20 mouse cellular contexts compared by ENCODE assay signal in genomic region chr3:130573243-130573642, GRCm38 (mm10). TPM values are rescaled to one million over a fixed set of nuclear protein-coding genes. Genes with fewer than 3 reads are reported as not detected.
DNase-seq lines count a peak whose midpoint lies in the region; ATAC-seq and TF ChIP-seq lines count a peak whose summit lies in the region.
"Had no signal": no experiment of that assay in that cellular context is flagged by ENCODE, and none has a peak within 500 bp of the region (broad histone marks: within the 10 kb centered on the region; RNA-seq: fewer than 3 reads in every experiment).

No protein-coding gene starts in this region.

- no peak overlapping the region for H3K4me3 ChIP-seq in heart, postnatal 0 days (ENCODE audit: low read depth, low read length)
- H3K4me3 ChIP-seq in lung, embryonic 14.5 days (ENCODE audit: low read depth, low read length), result no peak overlapping the region
- no peak overlapping the region for H3K4me3 ChIP-seq in ES-Bruce4 (ENCODE audit: low read depth, low read length)
- no peak overlapping the region for H3K4me3 ChIP-seq in neural tube, embryonic 15.5 days (replicated peaks)
- H3K4me3 ChIP-seq: hindbrain, embryonic 10.5 days; intestine, embryonic 15.5 days; liver, embryonic 15.5 days; midbrain, embryonic 13.5 days had no signal

- H3K9ac ChIP-seq in heart, postnatal 0 days (replicated peaks; ENCODE audit: low read depth, low read length), result no peak overlapping the region
- H3K9ac ChIP-seq in lung, embryonic 14.5 days, result no peak overlapping the region
- H3K9ac ChIP-seq in ES-Bruce4 (ENCODE audit: low read depth, poor library complexity, severe bottlenecking), result no peak overlapping the region
- H3K9ac ChIP-seq in neural tube, embryonic 15.5 days (replicated peaks), result no peak overlapping the region
- H3K9ac ChIP-seq: intestine, embryonic 15.5 days; liver, embryonic 15.5 days; midbrain, embryonic 13.5 days had no signal

- ATAC-seq in heart, postnatal 0 days (ENCODE audit: insufficient read depth, low read depth), result no peak
- ATAC-seq in lung, embryonic 14.5 days (ENCODE audit: insufficient read depth), result no peak
- ATAC-seq in neural tube, embryonic 15.5 days (ENCODE audit: low FRiP score), result no peak
- no peak for ATAC-seq in erythroblast, adult 5-6 weeks (replicated peaks; ENCODE audit: low FRiP score, poor library complexity, severe bottlenecking)
- ATAC-seq: intestine, embryonic 15.5 days; midbrain, embryonic 13.5 days had no signal

- H3K4me2 ChIP-seq in heart, postnatal 0 days (ENCODE audit: low read depth, low read length), result no peak overlapping the region
- H3K4me2 ChIP-seq in lung, embryonic 14.5 days, result no peak overlapping the region
- H3K4me2 ChIP-seq in neural tube, embryonic 15.5 days, result no peak overlapping the region
- H3K4me2 ChIP-seq: intestine, embryonic 15.5 days; liver, embryonic 15.5 days; midbrain, embryonic 13.5 days had no signal

- 0 out of 2 replicates have a peak, but pooled peaks cover 3% of the 10 kb centered on the region for H3K9me3 ChIP-seq in heart, postnatal 0 days (replicated peaks; ENCODE audit: control insufficient read depth, low read length)
- H3K9me3 ChIP-seq in lung, embryonic 14.5 days (ENCODE audit: low read depth, low read length), result no peaks in the 10 kb centered on the region
- H3K9me3 ChIP-seq in ES-Bruce4 (replicated peaks; ENCODE audit: control insufficient read depth, insufficient read depth, low read length, poor library complexity, severe bottlenecking), result no peaks in the 10 kb centered on the region; the same call in 1 of the 2 replicates
- H3K9me3 ChIP-seq in neural tube, embryonic 15.5 days (replicated peaks), result no peaks in the 10 kb centered on the region
- H3K9me3 ChIP-seq: hindbrain, embryonic 10.5 days; intestine, embryonic 15.5 days; liver, embryonic 15.5 days; midbrain, embryonic 13.5 days had no signal

- no peak for TF ChIP-seq POLR2A in ES-Bruce4 (IDR thresholded peaks at IDR 0.05; ENCODE audit: insufficient read depth, low read length)
- no peak for TF ChIP-seq POLR2A in brain, embryonic 14.5 days (IDR thresholded peaks at IDR 0.05; ENCODE audit: borderline replicate concordance, extremely low read depth, insufficient read depth, insufficient read length, poor library complexity, severe bottlenecking)

- no peak for DNase-seq in heart, postnatal 0 days (ENCODE audit: low spot score)
- DNase-seq in heart, adult 9 months (ENCODE audit: low spot score in 2 of 2), result no peak
- DNase-seq in lung, embryonic 14.5 days, result peak; percentile 9
- DNase-seq in lung, postnatal 36 days, result no peak
- no peak for DNase-seq in brain, embryonic 14.5 days (ENCODE audit: low read depth)
- DNase-seq: adrenal gland, adult 8-10 months; cerebellum, adult 9-10 months; gastrocnemius, postnatal 25 days; left cerebral cortex, postnatal 4 days; thymus, adult 18-20 months had no signal

- no peaks in the 10 kb centered on the region for H3K36me3 ChIP-seq in heart, postnatal 0 days (replicated peaks; ENCODE audit: control insufficient read depth, insufficient read depth, low read length)
- H3K36me3 ChIP-seq in lung, embryonic 14.5 days (ENCODE audit: insufficient read depth), result no peaks in the 10 kb centered on the region
- H3K36me3 ChIP-seq in ES-Bruce4 (ENCODE audit: control insufficient read depth, insufficient read depth, low read length, poor library complexity, severe bottlenecking), result no peaks in the 10 kb centered on the region
- H3K36me3 ChIP-seq in neural tube, embryonic 15.5 days, result no peaks in the 10 kb centered on the region
- H3K36me3 ChIP-seq: hindbrain, embryonic 10.5 days; intestine, embryonic 15.5 days; liver, embryonic 15.5 days; midbrain, embryonic 13.5 days had no signal

- no peaks in the 10 kb centered on the region for H3K27me3 ChIP-seq in heart, postnatal 0 days (ENCODE audit: control insufficient read depth, insufficient read depth, low read length)
- H3K27me3 ChIP-seq in lung, embryonic 14.5 days (ENCODE audit: insufficient read depth, low read length), result no peaks in the 10 kb centered on the region
- H3K27me3 ChIP-seq in ES-Bruce4 (ENCODE audit: control insufficient read depth, insufficient read depth, low read length, poor library complexity, severe bottlenecking), result no peaks in the 10 kb centered on the region
- no peaks in the 10 kb centered on the region for H3K27me3 ChIP-seq in neural tube, embryonic 15.5 days (replicated peaks)
- H3K27me3 ChIP-seq: intestine, embryonic 15.5 days; liver, embryonic 15.5 days; midbrain, embryonic 13.5 days had no signal

- peak; percentile 19; the same call in 1 of the 2 replicates for TF ChIP-seq CTCF in heart, postnatal 0 days (IDR thresholded peaks at IDR 0.05; ENCODE audit: low read depth)
- TF ChIP-seq CTCF in lung, embryonic 14.5 days (IDR thresholded peaks at IDR 0.05; ENCODE audit: low read depth), result peak; percentile 48
- TF ChIP-seq CTCF in ES-Bruce4 (IDR thresholded peaks at IDR 0.05; ENCODE audit: low read depth, low read length), result peak; percentile 32
- peak; percentile 32; the same call in 1 of the 2 replicates for TF ChIP-seq CTCF in brain, embryonic 14.5 days (IDR thresholded peaks at IDR 0.05; ENCODE audit: borderline replicate concordance, extremely low read depth, insufficient read depth, insufficient read length)

- no peak overlapping the region for H3K27ac ChIP-seq in heart, postnatal 0 days (ENCODE audit: low read depth)
- H3K27ac ChIP-seq in lung, embryonic 14.5 days (ENCODE audit: low read depth), result no peak overlapping the region
- H3K27ac ChIP-seq in ES-Bruce4 (ENCODE audit: insufficient read depth, low read length), result no peak overlapping the region
- H3K27ac ChIP-seq in neural tube, embryonic 15.5 days (replicated peaks), result no peak overlapping the region
- H3K27ac ChIP-seq: hindbrain, embryonic 10.5 days; intestine, embryonic 15.5 days; liver, embryonic 15.5 days; macrophage; midbrain, embryonic 13.5 days had no signal

- 68% methylated on average over 5 of the region's 5 CpGs for WGBS in heart, postnatal 0 days
- 65% methylated on average over 5 of the region's 5 CpGs for WGBS in lung, embryonic 14.5 days
- 67% methylated on average over 5 of the region's 5 CpGs for WGBS in neural tube, embryonic 15.5 days

- H3K4me1 ChIP-seq in heart, postnatal 0 days (ENCODE audit: control insufficient read depth, insufficient read depth), result no peaks in the 10 kb centered on the region
- H3K4me1 ChIP-seq in lung, embryonic 14.5 days (ENCODE audit: insufficient read depth), result peaks cover 5% of the 10 kb centered on the region; the same call in 1 of the 2 replicates
- no peaks in the 10 kb centered on the region for H3K4me1 ChIP-seq in ES-Bruce4 (ENCODE audit: control insufficient read depth, insufficient read depth, low read length)
- H3K4me1 ChIP-seq in neural tube, embryonic 15.5 days, result peaks cover 6% of the 10 kb centered on the region
- H3K4me1 ChIP-seq: intestine, embryonic 15.5 days; liver, embryonic 15.5 days; midbrain, embryonic 13.5 days had no signal

- TF ChIP-seq EP300 in heart, postnatal 0 days (IDR thresholded peaks at IDR 0.05; ENCODE audit: low read depth), result no peak
- no peak for TF ChIP-seq EP300 in ES-Bruce4 (IDR thresholded peaks at IDR 0.05; ENCODE audit: insufficient read depth, low read depth, low read length)

RNA-seq across cellular contexts. Expression of gene Etnppl, which starts 44.0 kb away (rescaled TPM):
- total RNA-seq in heart, postnatal 0 days (2014; rRNA removed; ENCODE audit: low replicate concordance), result 0.31 TPM in 1 of 2 replicates, not detected in the other
- not detected in 2 replicates for polyA plus RNA-seq in heart, postnatal 0 days (2015; fragmentation: Nextera tagmentation; extraction: Ambion mirVana)
- not detected in 2 replicates for polyA plus RNA-seq in lung, embryonic 14.5 days (2014; fragmentation: Nextera tagmentation; extraction: Ambion mirVana)
- not detected in 2 replicates for polyA plus RNA-seq in ES-Bruce4 (2011; ENCODE audit: insufficient read depth, insufficient read length, low read depth, missing spikeins)
- polyA plus RNA-seq in brain, embryonic 14.5 days (2012; rRNA removed), result 0.03 TPM in 1 of 2 replicates, not detected in the other
- 0.11 and 0.15 TPM in 2 replicates for polyA plus RNA-seq in neural tube, embryonic 15.5 days (2015; fragmentation: Nextera tagmentation; extraction: Ambion mirVana)
- not detected in 2 replicates for total RNA-seq in erythroblast, adult 5-6 weeks (2015; ENCODE audit: low replicate concordance)
- total RNA-seq in erythroblast, adult 5-6 weeks (2017; ENCODE audit: low replicate concordance), result 0.14 TPM in 1 of 2 replicates, not detected in the other
- total RNA-seq: gastrocnemius, postnatal 25 days; left cerebral cortex, postnatal 4 days had no signal
- polyA plus RNA-seq: embryonic facial prominence, embryonic 11.5 days; heart, embryonic 14.5 days; macrophage; midbrain, embryonic 13.5 days had no signal
